Mouse (Mus musculus) left cerebral cortex, adult 11 months (tissue): ENCODE measurements around the gene Rnf13.
A peak's percentile ranks its signal among the peaks of the same experiment; 100 is the strongest.
"Not testable (repeated sequence)": the region's sequence is repeated elsewhere in the genome, so short reads cannot be mapped to it uniquely, and the experiment has no call there.

Source experiments
- DNase-seq: peaks from one replicate; pipeline ENCODE4 v3.0.0; 2022; ENCODE audit warnings: low spot score

Gene Rnf13

GRCm38 (mm10) chr3:57735511-57736370 lies at the start of gene Rnf13:
Rnf13 (plus strand) TSS chr3:57736062.
- DNase-seq, result peak; percentile 96

GRCm38 (mm10) chr3:57691772-57692171 lies 44.1 kb upstream of the Rnf13 start:
- no peak for DNase-seq

- peak; percentile 25 for DNase-seq
Measured at GRCm38 (mm10) chr3:57692719-57693118, 43.1 kb upstream of the Rnf13 start, which contains the start of gene Ankub1. Ankub1 (minus strand) TSS chr3:57692799.

GRCm38 (mm10) chr3:57696249-57696648 lies 39.6 kb upstream of the Rnf13 start:
- no peak for DNase-seq

GRCm38 (mm10) chr3:57696779-57697178 lies 39.1 kb upstream of the Rnf13 start:
- no peak for DNase-seq

GRCm38 (mm10) chr3:57714151-57714550 lies 21.7 kb upstream of the Rnf13 start:
- DNase-seq, result no peak

GRCm38 (mm10) chr3:57732206-57732915 lies 3.5 kb upstream of the Rnf13 start:
- no peak for DNase-seq

GRCm38 (mm10) chr3:57736419-57737095 lies 695 bp downstream of the Rnf13 start:
- no peak for DNase-seq

- no peak for DNase-seq
Measured at GRCm38 (mm10) chr3:57739830-57740229, 4.0 kb downstream of the Rnf13 start.

GRCm38 (mm10) chr3:57748576-57749267 lies 12.9 kb downstream of the Rnf13 start:
- no peak for DNase-seq

- DNase-seq, result no peak
Measured at GRCm38 (mm10) chr3:57776915-57777314, 41.1 kb downstream of the Rnf13 start.

- DNase-seq, result no peak
Measured at GRCm38 (mm10) chr3:57788472-57788871, 52.6 kb downstream of the Rnf13 start.

- no peak for DNase-seq
Measured at GRCm38 (mm10) chr3:57789005-57789962, 53.4 kb downstream of the Rnf13 start.

GRCm38 (mm10) chr3:57791104-57791503 lies 55.2 kb downstream of the Rnf13 start:
- no peak for DNase-seq

- DNase-seq, result not testable (repeated sequence)
Measured at GRCm38 (mm10) chr3:57795071-57795470, 59.2 kb downstream of the Rnf13 start.

- DNase-seq, result no peak
Measured at GRCm38 (mm10) chr3:57815447-57815846, 79.6 kb downstream of the Rnf13 start.

- DNase-seq, result no peak
Measured at GRCm38 (mm10) chr3:57825866-57826265, 90.0 kb downstream of the Rnf13 start.

GRCm38 (mm10) chr3:57833585-57833984 lies 97.7 kb downstream of the Rnf13 start:
- DNase-seq, result no peak

GRCm38 (mm10) chr3:57836911-57837310 lies 101.0 kb downstream of the Rnf13 start:
- no peak for DNase-seq

GRCm38 (mm10) chr3:57843775-57844174 lies 107.9 kb downstream of the Rnf13 start:
- no peak for DNase-seq
